Mouse (Mus musculus) adipose tissue, adult 10 weeks (tissue): Measurements from ENCODE around the gene Glipr1l1. TPM values are rescaled to one million over a fixed set of nuclear protein-coding genes. Genes with fewer than 3 reads are reported as not detected.

Source experiments
- polyA plus RNA-seq: library from polyadenylated mRNA; stranded (reverse); fragments of 350-450 nt; fragmentation: Illumina TruSeq; extraction: RNeasy Lipid Tissue Mini Kit (QIAGEN cat#74804); gene quantifications from one replicate; pipeline ENCODE4 v1.2.3, GENCODE M21; 2014; ENCODE audit warnings: low read depth, low replicate concordance

The Glipr1l1 gene
- 2.4 TPM for polyA plus RNA-seq

DNA sequence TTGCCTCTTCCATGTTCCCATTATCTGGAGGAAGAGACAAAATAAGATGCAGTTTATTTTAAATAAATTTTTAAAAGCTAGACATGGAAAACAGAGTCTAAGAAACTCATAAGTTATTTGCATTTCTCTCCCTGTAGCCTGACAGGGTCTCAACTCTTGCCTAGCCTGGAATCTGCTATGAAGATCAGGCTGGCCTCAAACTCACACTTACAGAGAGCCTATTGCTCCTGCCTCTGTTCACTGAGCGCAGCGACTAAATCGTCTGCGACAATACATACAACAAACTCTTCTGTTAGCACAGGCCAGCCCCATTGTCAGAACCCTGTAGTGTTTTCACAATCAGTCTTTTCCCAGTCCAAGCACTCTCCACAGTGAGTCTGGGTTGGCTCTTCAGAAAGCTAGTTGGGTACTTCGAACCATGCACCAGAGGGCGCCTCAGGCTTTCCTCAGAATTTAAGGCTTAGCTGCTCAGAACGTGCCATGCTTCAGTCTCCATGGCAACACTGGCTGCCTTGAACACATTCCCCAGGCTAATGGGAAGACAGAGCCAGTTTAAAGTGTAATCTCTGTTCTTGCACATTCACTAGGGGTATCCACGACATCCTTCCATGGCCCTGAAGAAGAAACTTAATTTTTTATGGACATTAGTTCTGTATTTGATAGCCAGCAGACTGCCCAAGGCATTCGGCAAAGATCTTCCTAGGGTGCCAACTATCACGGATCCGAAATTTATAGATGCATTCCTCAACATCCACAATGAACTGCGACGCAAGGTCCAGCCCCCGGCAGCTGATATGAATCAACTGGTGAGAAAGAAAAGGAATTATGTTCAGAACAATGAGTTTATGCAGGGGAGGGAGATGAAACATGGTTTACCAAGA, at the start of gene Glipr1l1:
Glipr1l1 (plus strand) TSS at position 488 of the 881 bp plus-strand sequence.

DNA sequence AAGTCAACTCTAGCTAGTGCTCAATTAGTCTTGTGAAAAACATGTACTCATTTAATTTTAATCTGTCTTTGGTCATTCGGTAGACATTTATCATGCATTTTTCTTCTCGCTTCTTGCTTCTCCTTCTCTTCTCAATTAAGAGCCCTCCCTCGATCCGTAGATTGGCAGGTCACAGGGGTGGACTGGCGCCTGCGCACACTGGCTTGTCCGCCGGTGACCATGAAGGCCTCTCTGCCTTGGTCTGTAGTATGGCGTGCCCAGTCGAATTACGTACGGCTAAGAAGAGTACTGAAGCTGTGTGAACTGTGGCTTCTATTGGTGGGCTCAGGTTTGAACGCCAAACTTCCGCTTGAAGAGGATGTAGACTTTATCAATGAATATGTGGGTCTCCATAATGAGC, 23.2 kb downstream of the Glipr1l1 start, which contains the start of gene Glipr1l2:
Glipr1l2 (plus strand) TSS at position 198 of the 400 bp plus-strand sequence.

Other genes with a start within 250 kb of the Glipr1l1 start
- gene Krr1, start 87.5 kb upstream of the Glipr1l1 start, polyA plus RNA-seq, result 15.9 TPM
- 5.1 TPM for gene Glipr1, start 57.6 kb upstream of the Glipr1l1 start, polyA plus RNA-seq
- gene Glipr1l2, start 23.2 kb downstream of the Glipr1l1 start, polyA plus RNA-seq, result 1.3 TPM
- 0.51 TPM for gene Glipr1l3, start 100.1 kb downstream of the Glipr1l1 start, polyA plus RNA-seq
- gene Caps2, start 103.4 kb downstream of the Glipr1l1 start, polyA plus RNA-seq, result 1.3 TPM
- 2.2 TPM for gene Kcnc2, start 210.9 kb downstream of the Glipr1l1 start, polyA plus RNA-seq